Mouse (Mus musculus) kidney, adult 2 months (tissue): ENCODE results near the gene Tenm4.

Experiments used
- CTCF ChIP-seq: fragments of 200-500 bp; conservative IDR thresholded peaks from 2 replicates; pipeline ENCODE4 v1.5.1; 2011; ENCODE audit warnings: low read depth, mild to moderate bottlenecking, control low read depth, low read length, moderate library complexity, mixed read lengths; ENCODE audit not compliant: insufficient read depth, insufficient read length
- POLR2A ChIP-seq: fragments of 200-500 bp; IDR thresholded peaks from one replicate; pipeline ENCODE4 v1.6.1; 2011; ENCODE audit warnings: low read depth, low read length, control low read depth

DNA sequence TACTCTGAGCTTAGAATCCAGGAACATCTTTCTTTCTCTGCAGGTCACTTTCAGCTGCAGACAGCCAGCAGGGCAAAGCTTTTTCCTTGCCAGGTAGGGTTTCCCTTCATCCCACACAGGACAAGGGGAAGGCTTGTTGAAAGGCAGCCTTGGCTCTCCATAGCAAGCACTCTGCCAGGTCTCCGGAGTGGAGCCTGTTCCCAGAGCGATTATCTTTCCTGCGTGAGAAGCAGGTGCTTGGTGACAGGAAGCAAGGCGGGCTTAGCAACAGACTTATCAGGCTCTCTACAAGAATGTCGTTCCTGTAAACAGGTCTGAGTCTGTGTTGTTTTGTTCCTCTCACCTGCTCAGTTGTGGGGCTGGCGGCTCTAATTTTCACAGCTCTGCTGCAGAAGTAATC is 186.5 kb downstream of the Tenm4 start:
- TF ChIP-seq POLR2A (no peak), CTCF (no peak)
